ENCODE assay signal across 21 mouse cellular contexts in the genomic region with DNA sequence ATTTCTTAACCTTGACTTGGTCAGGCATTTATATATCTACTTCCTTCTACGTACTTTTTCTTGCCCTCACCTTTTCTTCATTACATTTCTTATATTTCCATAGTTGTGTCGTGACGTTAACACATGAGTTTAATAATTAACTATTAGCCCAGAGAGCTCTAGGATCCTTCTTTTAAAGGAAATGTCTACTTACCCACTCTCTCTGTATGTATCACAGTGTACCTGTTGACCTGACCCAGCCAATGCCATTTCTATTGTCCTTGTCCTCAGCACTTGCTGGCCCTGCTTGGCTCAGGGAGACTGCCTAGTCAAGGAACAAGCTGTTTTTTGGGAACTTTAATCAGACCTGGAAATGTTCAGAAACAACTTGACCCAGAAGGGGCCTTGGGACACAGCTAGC. TPM values are rescaled to one million over a fixed set of nuclear protein-coding genes. Genes with fewer than 3 reads are reported as not detected.
DNase-seq lines count a peak whose midpoint lies in the region; ATAC-seq and TF ChIP-seq lines count a peak whose summit lies in the region.
"Had no signal": no experiment of that assay in that cellular context is flagged by ENCODE, and none has a peak within 500 bp of the region (broad histone marks: within the 10 kb centered on the region; RNA-seq: fewer than 3 reads in every experiment).

No protein-coding gene starts in this region.

- 74% methylated on average over 3 of the region's 3 CpGs for WGBS in intestine, embryonic 15.5 days
- WGBS in intestine, embryonic 16.5 days = 73% methylated on average over 3 of the region's 3 CpGs
- WGBS in stomach, embryonic 15.5 days = 71% methylated on average over 3 of the region's 3 CpGs
- WGBS in kidney, adult 2 months = 54% methylated on average over 3 of the region's 3 CpGs
- WGBS in forebrain, embryonic 10.5 days = 91% methylated on average over 3 of the region's 3 CpGs

- TF ChIP-seq POLR2A in kidney, adult 2 months (IDR thresholded peaks at IDR 0.05; ENCODE audit: low read depth, low read length) = no peak

- ATAC-seq in intestine, embryonic 15.5 days = peak; percentile 65
- peak; percentile 72 for ATAC-seq in intestine, embryonic 16.5 days
- 0 out of 2 replicates have a peak, but pooled peaks have one; percentile 39 for ATAC-seq in stomach, embryonic 15.5 days (ENCODE audit: insufficient read depth, low FRiP score, low read depth)
- ATAC-seq: forebrain, embryonic 13.5 days; forebrain, embryonic 15.5 days had no signal

- no peaks in the 10 kb centered on the region for H3K36me3 ChIP-seq in intestine, embryonic 15.5 days
- H3K36me3 ChIP-seq in intestine, embryonic 16.5 days (ENCODE audit: control insufficient read depth, insufficient read depth, low read length) = no peaks in the 10 kb centered on the region
- no peaks in the 10 kb centered on the region for H3K36me3 ChIP-seq in stomach, embryonic 15.5 days
- no peaks in the 10 kb centered on the region for H3K36me3 ChIP-seq in kidney, adult 2 months (ENCODE audit: control insufficient read depth, insufficient read depth, low read length)
- H3K36me3 ChIP-seq in forebrain, embryonic 10.5 days (replicated peaks) = peaks cover 7% of the 10 kb centered on the region
- H3K36me3 ChIP-seq: embryonic facial prominence, embryonic 13.5 days; embryonic facial prominence, embryonic 15.5 days; forebrain, embryonic 15.5 days had no signal

- no peak overlapping the region for H3K27ac ChIP-seq in intestine, embryonic 15.5 days
- no peak overlapping the region for H3K27ac ChIP-seq in intestine, embryonic 16.5 days (ENCODE audit: low read length)
- no peak overlapping the region for H3K27ac ChIP-seq in stomach, embryonic 15.5 days
- no peak overlapping the region for H3K27ac ChIP-seq in kidney, adult 2 months (ENCODE audit: insufficient read depth, low read depth, low read length)
- H3K27ac ChIP-seq in forebrain, embryonic 10.5 days = no peak overlapping the region
- H3K27ac ChIP-seq: embryonic facial prominence, embryonic 13.5 days; embryonic facial prominence, embryonic 15.5 days; forebrain, embryonic 13.5 days; forebrain, embryonic 15.5 days had no signal

- no peaks in the 10 kb centered on the region for H3K9me3 ChIP-seq in intestine, embryonic 15.5 days
- no peaks in the 10 kb centered on the region for H3K9me3 ChIP-seq in intestine, embryonic 16.5 days (ENCODE audit: control insufficient read depth, low read length)
- H3K9me3 ChIP-seq in stomach, embryonic 15.5 days = no peaks in the 10 kb centered on the region
- no peaks in the 10 kb centered on the region for H3K9me3 ChIP-seq in forebrain, embryonic 10.5 days
- H3K9me3 ChIP-seq: embryonic facial prominence, embryonic 13.5 days; embryonic facial prominence, embryonic 15.5 days; forebrain, embryonic 13.5 days; forebrain, embryonic 15.5 days had no signal

- TF ChIP-seq CTCF in kidney, adult 2 months (conservative IDR thresholded peaks at IDR 0.05; ENCODE audit: insufficient read depth, insufficient read length, low read depth, low read length) = no peak

- no peaks in the 10 kb centered on the region; the same call in 1 of the 2 replicates for H3K4me1 ChIP-seq in intestine, embryonic 15.5 days (replicated peaks)
- H3K4me1 ChIP-seq in intestine, embryonic 16.5 days (ENCODE audit: control insufficient read depth, insufficient read depth, low read length) = peaks cover 2% of the 10 kb centered on the region
- H3K4me1 ChIP-seq in stomach, embryonic 15.5 days = no peaks in the 10 kb centered on the region
- peaks cover 6% of the 10 kb centered on the region; the same call in 1 of the 2 replicates for H3K4me1 ChIP-seq in kidney, adult 2 months (ENCODE audit: control insufficient read depth, insufficient read depth, low read length)
- H3K4me1 ChIP-seq in forebrain, embryonic 10.5 days = peaks cover 9% of the 10 kb centered on the region
- H3K4me1 ChIP-seq: embryonic facial prominence, embryonic 13.5 days; embryonic facial prominence, embryonic 15.5 days had no signal

- H3K4me2 ChIP-seq in intestine, embryonic 15.5 days (replicated peaks) = no peak overlapping the region
- no peak overlapping the region for H3K4me2 ChIP-seq in intestine, embryonic 16.5 days (ENCODE audit: low read depth, low read length)
- no peak overlapping the region for H3K4me2 ChIP-seq in stomach, embryonic 15.5 days
- H3K4me2 ChIP-seq: embryonic facial prominence, embryonic 13.5 days; embryonic facial prominence, embryonic 15.5 days; forebrain, embryonic 13.5 days; forebrain, embryonic 15.5 days had no signal

- H3K4me3 ChIP-seq in intestine, embryonic 15.5 days (replicated peaks) = no peak overlapping the region
- H3K4me3 ChIP-seq in intestine, embryonic 16.5 days (ENCODE audit: low read length) = no peak overlapping the region
- no peak overlapping the region for H3K4me3 ChIP-seq in stomach, embryonic 15.5 days (replicated peaks)
- no peak overlapping the region for H3K4me3 ChIP-seq in kidney, adult 2 months (ENCODE audit: insufficient read depth, low read depth, low read length)
- no peak overlapping the region for H3K4me3 ChIP-seq in forebrain, embryonic 10.5 days
- H3K4me3 ChIP-seq: embryonic facial prominence, embryonic 13.5 days; embryonic facial prominence, embryonic 15.5 days; erythroblast, embryonic 14.5 days; forebrain, embryonic 13.5 days; forebrain, embryonic 15.5 days had no signal

- no peak overlapping the region for H3K9ac ChIP-seq in intestine, embryonic 15.5 days
- no peak overlapping the region for H3K9ac ChIP-seq in intestine, embryonic 16.5 days (ENCODE audit: low read depth, low read length)
- no peak overlapping the region for H3K9ac ChIP-seq in stomach, embryonic 15.5 days
- H3K9ac ChIP-seq: embryonic facial prominence, embryonic 13.5 days; embryonic facial prominence, embryonic 15.5 days; forebrain, embryonic 13.5 days; forebrain, embryonic 15.5 days had no signal

- no peak for DNase-seq in frontal cortex, postnatal 14 days (ENCODE audit: low spot score in 2 of 2)
- DNase-seq in kidney, adult 2 months = no peak
- DNase-seq in forebrain, embryonic 10.5 days (ENCODE audit: extremely low spot score, low spot score) = no peak
- DNase-seq: adrenal gland, adult 2 months; adrenal gland, postnatal 10 days; adrenal gland, postnatal 25 days; cerebellum, adult 11 months; cerebellum, adult 18-20 months; cerebellum, adult 8-10 months; cerebellum, adult 9-11 months; cerebellum, postnatal 14 days; cerebellum, postnatal 36 days; embryo, embryonic 11 days had no signal

- H3K27me3 ChIP-seq in intestine, embryonic 15.5 days (replicated peaks) = no peaks in the 10 kb centered on the region
- H3K27me3 ChIP-seq in intestine, embryonic 16.5 days (replicated peaks; ENCODE audit: control insufficient read depth, insufficient read depth, low read length) = no peaks in the 10 kb centered on the region; the same call in 1 of the 2 replicates
- H3K27me3 ChIP-seq in stomach, embryonic 15.5 days (replicated peaks) = 0 out of 2 replicates have a peak, but pooled peaks cover 3% of the 10 kb centered on the region
- H3K27me3 ChIP-seq in kidney, adult 2 months (replicated peaks; ENCODE audit: control insufficient read depth, insufficient read depth, low read length) = no peaks in the 10 kb centered on the region
- H3K27me3 ChIP-seq in forebrain, embryonic 10.5 days (ENCODE audit: poor library complexity, severe bottlenecking) = peaks cover 91% of the 10 kb centered on the region
- H3K27me3 ChIP-seq: forebrain, embryonic 15.5 days had no signal

RNA-seq across cellular contexts. Expression of gene Tmem164, which starts 40.7 kb away (rescaled TPM):
- 43.2 and 44.7 TPM in 2 replicates for polyA plus RNA-seq in intestine, embryonic 15.5 days (2015; fragmentation: Nextera tagmentation; extraction: Ambion mirVana)
- polyA plus RNA-seq in intestine, embryonic 16.5 days (2015; fragmentation: Nextera tagmentation; extraction: Ambion mirVana) = 39.1 and 41.1 TPM in 2 replicates
- 52.2 and 58.2 TPM in 2 replicates for polyA plus RNA-seq in stomach, embryonic 15.5 days (2015; fragmentation: Nextera tagmentation; extraction: Ambion mirVana)
- polyA plus RNA-seq in kidney, adult 2 months (2012; rRNA removed) = 15.9 and 16.3 TPM in 2 replicates
- 67.4 and 70.8 TPM in 2 replicates for polyA plus RNA-seq in forebrain, embryonic 10.5 days (2016; fragmentation: Nextera tagmentation; extraction: Ambion mirVana)
